Mouse (Mus musculus) megakaryocyte, adult 5-6 weeks (primary cell): ENCODE measurements around the gene 2310022B05Rik. TPM values are rescaled to one million over a fixed set of nuclear protein-coding genes. Genes with fewer than 3 reads are reported as not detected.

ENCODE experiments used
- ATAC-seq: 2 replicates; pipeline ENCODE4 v1.8.0; 2016; ENCODE audit warnings: mild to moderate bottlenecking, inconsistent platforms; ENCODE audit not compliant: poor library complexity, severe bottlenecking
- total RNA-seq, 2 experiments: library from RNA; stranded (forward) in 1 of 2; stranded (reverse) in 1 of 2; fragments of 153-499, 151-499 nt in 1 of 2; fragments of 221-1000, 200-1000 nt in 1 of 2; gene quantifications; 2 replicates each; pipeline versions ENCODE4 v1.2.3 to v1.2.4; 2015 to 2017

2310022B05Rik gene
- total RNA-seq (2015) (6.2 and 7.5 TPM in 2 replicates), total RNA-seq (2017) (1.6 and 2.1 TPM in 2 replicates)

DNA sequence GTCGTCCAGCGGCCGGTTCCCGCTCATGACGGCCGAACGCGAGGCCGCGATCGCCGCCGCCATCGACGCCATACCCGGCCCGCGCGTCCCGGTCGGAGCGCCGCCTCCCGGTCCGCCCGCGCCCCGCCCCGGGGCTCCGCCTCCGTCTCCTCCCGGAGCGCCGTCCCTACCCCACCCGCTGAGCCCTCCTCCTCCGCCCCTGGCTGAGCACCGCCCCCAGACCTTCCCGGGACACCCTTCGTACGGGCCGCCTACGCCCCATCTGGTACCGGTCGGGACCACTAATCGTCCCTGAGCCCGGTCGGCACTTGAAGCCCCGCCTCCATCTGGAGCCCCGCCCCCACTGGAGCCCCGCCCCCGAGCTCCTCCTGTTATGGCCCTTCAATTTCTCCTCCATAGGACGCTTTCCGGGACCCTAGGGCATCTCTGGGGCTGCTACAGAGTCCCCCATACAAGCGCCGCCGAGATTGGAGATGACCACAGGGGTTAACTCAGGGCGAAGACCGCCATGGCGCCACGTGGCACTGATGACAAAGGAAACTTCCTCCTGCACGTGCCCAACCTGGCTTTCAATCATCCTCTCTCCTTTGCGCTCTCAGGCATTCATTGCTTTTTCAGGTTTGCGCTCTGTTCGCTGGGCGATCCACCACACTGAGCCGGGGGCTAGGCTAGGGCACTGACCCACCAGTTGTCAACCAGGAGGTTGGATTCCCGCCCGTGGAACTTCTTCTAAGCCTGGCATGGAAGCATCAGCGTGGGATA lies at the start of gene 2310022B05Rik:
Gene 2310022B05Rik, minus strand, starts transcription at position 258 of the 762 bp plus-strand sequence.
- peak; percentile 75 for ATAC-seq

DNA sequence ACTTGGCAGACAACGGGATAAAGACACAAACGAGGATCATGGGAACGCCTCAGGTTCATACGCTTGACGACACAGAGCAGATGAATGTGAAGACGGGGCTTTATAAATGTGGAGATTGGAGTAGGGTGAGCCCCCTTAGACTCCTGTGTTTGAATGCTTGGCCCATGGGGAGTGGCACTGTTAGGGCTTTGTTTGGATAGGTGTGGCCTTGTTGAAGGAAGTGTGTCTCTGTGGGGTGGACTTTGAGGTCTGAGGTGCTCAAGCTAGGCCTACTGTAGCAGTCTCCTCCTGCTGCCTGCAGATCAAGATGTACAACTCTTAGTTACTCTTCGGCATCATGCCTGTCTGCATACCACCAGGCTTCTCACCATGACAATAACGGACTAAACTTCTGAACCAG lies 42.7 kb upstream of the 2310022B05Rik start:
- no peak for ATAC-seq

DNA sequence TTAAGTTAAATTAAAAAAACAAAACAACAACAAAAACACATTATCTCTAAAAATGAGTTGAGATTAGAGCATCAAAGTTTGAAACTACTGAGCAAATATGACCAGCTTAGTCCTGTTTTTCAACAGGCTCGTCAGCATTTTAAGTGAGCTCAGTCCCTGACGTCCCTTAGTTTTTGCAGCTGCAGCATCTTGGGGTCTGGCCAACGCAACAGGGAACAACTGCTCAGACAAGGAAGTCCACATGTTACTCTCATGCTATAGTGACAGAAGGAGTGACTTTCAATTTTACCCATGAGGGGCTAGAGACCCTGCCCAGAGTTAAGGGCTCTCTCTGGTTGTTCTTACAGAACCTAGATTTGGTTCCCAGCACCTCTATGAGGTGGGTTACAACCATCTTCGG lies 41.2 kb upstream of the 2310022B05Rik start:
- no peak for ATAC-seq

DNA sequence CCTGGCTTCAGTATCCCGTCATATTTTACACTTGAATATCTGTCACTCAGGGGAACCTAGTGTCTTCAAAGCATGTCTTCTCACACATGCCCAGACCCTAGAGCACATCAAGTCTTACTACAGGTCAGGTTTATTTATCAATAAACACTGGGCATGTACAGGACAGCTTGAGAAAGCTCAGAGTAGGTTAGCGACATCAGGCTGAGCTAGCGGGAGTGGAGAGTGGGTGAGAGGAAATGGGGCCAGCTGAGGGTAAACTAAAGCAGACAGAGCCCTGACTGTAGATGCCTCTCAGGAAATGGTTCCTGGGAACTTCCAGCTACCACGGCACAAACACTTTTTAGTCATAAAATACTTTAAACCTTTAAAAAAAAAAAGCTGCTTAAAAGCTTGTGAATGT lies 40.4 kb upstream of the 2310022B05Rik start:
- ATAC-seq, result no peak

DNA sequence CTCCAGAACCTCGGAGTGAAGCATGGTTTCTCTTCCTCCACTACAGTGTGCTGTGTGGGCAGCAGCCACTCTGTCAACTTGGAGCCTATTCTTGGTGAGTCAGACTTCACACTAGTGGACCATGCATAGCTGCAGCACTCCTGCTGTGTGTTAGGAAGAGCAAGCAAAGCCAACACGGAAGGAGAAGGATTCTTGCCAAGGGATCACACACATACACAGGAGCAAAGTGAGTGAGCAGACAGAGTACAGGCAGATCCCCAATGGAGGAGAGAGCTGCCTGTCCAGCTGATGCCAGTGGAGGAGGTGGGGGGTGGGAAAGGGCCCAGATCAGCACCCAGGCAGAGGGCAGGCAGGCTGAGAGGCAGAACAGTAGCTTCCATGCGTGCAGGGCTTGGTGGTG lies 39.0 kb upstream of the 2310022B05Rik start:
- ATAC-seq, result no peak

DNA sequence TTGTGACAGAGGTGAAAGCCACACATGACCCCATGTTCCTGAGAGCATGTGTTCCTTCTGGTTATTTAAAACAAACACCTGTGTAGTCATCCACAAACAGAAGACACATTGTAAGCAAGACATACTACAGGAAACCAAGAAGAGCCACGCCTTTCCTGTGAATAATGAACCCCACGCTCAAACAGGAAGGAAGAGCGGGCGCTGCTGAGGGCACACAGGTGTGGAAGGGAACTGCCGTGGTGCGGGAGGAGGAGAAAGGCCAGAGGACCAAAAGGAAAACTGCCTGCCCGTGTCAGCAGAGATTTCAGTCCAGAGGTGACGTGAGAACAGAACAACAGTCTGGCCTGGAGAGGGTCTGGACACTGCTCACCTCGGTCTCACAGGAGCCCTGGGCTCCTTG lies 37.9 kb upstream of the 2310022B05Rik start:
- peak; percentile 92 for ATAC-seq

DNA sequence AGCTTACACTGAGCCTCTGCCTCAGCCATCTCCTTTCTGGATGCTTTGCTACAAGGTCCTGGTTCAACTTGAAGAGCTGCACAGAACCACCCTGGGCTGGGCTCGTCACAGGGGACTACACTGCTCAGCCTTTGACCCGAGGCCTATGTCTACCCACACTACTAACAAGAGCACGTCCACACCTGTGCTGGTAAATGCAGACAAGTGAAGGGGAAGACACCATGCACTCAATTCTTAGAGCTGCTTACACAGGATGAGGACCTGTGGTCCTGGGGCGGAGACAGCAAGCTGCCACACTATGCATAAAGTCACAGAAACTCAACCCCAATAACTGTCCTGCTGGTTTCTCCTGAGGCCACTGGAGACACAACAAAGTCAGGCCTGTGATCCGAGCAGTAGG lies 37.1 kb upstream of the 2310022B05Rik start:
- no peak for ATAC-seq

DNA sequence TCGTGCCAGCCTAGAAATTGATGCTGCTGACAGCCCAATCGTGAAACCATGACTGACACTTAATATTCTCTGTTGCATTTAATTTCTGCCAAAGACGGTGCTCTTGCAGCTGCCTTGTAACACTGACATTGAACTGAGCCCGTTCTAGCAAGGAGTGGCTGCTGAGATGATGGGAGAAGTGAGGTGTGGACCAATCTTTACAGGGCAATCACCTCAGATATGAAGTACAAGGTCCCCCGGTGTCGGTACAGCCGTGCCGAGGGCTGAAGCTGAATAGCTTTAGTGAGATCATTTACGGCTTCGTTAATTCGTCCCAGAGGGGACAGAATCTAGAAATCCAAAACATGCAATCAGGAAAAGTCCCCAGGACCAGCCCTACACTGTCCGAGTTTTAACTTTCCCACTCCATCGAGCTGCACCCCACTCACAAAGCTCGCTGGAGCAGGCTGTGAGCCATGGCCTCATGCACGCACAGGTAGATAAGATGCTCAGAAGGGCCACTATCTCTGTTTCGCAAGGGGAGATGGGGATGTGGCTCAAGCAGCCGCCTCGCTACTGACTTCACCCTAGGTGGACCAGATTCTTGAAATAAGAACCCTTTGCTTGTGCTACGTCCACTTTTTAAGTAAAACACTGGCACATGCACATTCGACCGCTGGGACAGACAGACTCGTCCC lies 32.4 kb upstream of the 2310022B05Rik start:
- ATAC-seq, result no peak

DNA sequence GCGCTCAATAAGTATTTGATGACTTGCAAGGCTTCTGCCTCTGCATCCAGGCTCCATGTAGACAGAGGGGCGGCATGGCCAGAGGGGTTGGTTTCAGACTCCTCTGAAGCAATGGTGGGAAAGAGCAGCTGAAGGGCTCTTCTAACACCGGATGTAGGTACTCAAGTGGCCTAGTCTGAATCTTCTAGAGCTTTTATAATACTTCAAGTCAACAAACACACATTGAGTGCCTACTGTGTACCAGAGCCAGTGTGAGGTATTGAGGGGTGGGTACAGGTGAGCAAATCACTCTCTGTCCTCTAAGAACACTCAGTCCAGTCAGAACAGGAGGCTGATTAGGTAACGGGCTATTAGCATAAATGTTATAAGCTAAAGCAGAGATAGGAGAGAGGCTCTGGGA lies 28.5 kb upstream of the 2310022B05Rik start:
- ATAC-seq, result no peak

DNA sequence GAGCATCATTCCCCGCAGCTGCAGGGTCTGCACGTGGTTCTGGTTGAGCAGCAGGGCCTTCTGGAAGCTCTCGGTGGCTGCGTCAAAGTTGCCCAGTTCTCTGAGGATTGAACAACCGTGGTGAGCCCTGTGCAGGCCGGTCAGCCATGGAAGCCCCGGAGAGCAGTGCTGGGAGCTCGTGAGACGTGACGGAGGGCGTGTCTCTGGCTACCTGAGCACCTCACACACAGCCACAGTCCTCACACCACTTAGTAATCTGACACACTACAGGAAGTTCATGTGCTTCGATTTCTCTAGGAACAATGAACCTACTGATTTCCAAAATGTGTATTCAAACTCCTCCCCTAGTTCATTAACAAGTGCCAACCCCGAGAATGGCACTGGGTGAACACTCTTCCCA lies 25.7 kb upstream of the 2310022B05Rik start:
- no peak for ATAC-seq

DNA sequence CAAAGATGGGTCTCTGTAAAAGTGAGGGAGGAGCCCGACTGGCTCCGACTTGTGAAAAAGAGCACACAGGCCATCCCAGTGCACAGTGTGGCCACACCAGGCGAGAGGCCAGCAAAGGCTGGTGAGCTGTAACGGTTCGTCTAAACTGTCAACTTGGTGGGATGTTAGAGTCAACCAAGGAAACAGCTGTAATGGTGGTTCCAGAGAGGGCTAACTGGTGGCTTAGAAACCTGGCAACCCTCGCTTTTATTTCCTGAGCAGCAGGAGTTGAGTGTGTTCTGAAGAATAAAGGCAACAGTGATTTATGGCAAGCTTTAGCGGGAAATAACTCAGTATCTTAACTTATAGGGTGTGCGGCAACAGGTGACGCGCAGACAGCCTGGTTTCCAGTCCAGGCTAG lies 19.0 kb upstream of the 2310022B05Rik start:
- no peak for ATAC-seq

DNA sequence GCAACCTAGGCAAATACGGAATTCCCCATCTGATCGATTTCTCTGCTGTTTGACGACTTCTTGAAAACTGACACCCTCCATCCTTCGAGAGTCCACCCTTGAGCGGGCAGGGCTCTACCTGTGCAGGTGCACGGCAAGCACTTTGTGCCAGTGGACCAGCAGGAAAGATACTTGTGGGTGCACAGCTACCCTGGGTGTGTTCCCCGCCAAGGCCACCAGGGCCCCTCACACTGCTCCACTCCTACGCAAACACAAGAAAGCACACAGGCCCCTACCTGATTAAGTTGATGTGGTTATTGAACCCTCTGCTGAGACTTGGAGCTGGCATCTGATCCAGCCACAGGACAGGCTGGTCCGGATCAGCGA lies 18.6 kb upstream of the 2310022B05Rik start:
- no peak for ATAC-seq

DNA sequence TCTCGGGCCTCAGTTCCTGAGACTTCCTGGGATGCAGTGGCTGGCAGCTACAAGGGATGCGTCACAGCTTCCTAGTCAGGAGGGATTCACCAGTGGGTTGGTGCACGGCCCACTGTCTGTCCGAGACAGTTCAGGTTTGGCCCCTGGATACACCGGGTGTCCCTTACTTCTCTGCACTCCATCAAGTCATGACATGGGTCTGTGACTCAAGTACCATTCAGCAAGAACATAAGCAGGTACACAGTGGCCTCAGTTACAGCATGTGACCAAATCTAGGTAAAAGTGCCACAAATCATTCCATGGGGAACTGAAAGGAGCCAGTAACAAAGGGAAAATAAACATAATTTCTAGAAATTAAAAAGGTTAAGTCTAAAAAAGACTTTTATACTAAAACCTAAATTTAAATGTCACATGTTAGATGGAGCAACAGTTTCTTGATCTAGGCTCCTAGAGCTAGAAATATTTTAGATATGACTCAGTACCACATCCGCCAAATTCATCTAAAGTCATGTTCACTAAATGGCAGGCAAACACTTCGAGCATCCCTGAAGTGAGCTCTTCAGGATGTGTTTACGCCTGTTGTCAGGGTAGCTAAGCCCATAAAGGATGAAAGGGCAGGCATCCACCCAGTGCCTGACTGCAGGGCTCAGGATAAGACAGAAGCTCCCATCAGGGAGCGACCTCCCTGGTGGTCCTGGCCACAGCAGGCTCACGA lies 18.1 kb upstream of the 2310022B05Rik start:
- no peak for ATAC-seq

DNA sequence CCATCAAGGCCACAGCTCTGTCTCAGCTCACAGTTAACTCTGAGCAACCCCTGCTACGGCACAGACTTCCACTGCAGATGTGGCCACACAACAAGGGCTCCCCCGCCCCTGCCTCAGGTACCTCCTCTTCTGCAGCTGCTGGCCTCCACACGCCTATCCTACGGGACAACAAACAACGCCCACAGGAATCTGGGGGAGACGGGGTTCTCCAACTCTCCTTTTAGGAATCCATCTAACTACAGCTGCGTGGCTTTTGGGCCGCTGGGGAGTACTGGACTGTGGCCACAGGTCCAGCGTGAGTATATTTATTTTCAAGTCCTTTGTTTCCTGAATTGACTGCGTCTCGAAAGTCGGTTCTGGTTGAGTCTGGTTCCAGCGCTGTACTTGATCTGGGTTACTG lies 15.1 kb upstream of the 2310022B05Rik start:
- no peak for ATAC-seq

DNA sequence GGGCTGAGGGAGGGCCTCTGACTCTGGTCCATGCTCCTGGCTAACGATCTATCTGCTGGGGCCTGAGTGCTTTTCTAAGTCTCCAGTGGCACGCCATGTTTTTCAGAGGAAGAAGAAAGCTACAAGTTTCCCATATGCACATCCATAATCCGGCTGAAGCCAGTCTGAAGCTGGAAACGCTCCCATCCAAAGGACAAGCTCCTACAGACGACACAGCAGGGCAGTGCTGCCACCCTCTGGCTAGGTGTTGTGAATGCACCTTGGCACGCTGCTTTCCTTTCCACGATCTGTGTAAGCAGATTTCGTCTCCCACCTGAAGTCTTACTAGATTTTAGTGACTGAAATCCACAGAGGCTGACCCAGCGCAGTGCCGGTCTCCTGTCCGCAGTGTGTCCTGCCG lies 14.3 kb upstream of the 2310022B05Rik start:
- ATAC-seq, result peak; percentile 81

DNA sequence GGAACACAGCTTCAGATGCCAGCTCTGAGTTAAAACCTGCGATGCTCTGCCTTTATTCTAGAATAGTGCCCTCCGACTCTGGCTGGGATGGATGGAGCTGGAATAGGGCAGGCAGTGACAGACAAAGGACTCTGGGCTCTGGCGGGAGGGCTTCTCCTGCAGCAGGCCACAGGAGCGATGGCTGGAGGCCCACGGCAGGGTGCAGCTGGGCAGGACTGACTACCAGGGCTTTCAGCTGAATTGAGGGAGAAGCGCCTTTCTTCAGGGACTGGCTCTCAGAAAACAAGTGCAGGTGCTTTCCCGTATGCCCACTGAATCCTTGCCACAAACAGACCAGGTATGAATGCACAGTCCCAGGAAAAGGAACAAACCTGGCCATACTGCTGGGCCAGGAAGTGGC lies 13.9 kb upstream of the 2310022B05Rik start:
- no peak for ATAC-seq

DNA sequence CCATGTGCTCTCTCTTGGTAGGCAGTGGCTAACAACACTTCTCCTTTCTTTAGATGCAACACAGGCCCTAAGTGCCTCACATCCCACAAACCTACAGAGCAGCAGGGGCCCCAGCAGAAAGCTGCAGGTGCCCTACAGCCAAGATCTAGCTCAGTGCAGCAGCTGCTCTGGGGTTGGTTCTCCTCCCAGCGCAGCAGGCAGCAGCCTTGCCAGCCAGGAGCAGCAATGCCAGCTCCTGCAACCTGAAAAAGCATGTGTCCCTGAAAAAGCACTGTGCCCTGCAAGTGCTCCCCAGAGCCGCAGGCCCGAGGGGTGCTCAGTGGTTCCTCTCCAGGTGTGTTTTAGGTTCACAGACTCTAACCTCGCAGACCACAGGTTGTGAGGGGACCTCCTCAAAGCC lies 13.5 kb upstream of the 2310022B05Rik start:
- ATAC-seq, result no peak

DNA sequence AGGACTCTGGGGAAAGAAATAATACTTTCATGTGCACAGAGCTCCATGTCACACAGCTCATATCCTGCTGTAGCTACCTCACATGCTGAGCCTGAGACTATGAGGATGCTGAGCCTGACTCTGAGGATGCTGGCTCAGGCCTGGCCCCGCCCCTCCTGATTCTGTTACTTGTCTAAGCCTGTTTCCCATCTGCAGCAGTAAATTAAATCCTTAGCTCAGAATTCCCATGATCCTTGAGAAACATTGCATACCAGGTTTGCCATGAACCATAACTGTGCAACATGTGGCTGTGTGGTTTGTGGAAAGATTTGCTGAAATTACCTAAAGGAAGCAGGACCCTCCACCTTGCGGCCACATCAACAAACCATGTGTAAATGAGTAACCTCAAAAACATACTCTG lies 9.2 kb upstream of the 2310022B05Rik start:
- no peak for ATAC-seq

DNA sequence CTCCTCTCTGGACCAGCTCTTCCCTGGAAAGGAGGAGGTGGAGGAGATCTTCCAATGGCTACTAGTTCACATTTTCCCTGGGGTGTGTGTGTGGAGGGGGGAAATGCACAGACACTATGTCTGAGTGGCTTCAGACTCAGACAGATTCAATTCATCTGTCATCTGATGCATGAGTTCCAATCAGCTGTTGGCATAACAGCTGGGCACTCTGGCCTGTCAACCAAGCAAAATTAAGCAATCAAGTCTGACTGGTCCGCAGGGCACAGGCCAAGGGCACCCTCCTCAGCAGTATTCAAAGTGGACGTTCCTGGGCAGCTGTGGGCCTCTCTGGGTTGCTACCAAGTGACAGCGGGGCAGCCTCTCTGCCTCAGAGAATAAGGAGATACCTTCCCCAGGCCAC lies 5.6 kb upstream of the 2310022B05Rik start:
- ATAC-seq, result no peak

DNA sequence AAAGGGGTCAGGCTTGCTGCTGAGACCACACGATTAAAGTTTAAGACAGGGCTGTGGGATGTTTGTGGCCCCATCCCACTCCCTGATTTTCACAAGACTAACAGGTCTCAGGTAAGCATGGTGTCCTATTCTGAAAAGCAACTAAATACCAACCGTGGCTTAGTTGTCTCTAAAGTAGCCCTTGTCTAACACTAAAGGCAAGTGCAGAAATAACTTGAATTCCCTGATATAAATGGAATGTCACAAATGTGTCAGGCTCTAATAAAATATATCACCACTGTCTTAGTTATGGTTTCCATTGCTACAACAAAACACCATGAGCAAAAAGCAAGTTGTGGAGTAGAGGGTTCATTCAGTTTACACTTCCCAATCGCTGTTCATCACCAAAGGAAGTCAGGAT lies 1.2 kb upstream of the 2310022B05Rik start:
- ATAC-seq, result no peak

DNA sequence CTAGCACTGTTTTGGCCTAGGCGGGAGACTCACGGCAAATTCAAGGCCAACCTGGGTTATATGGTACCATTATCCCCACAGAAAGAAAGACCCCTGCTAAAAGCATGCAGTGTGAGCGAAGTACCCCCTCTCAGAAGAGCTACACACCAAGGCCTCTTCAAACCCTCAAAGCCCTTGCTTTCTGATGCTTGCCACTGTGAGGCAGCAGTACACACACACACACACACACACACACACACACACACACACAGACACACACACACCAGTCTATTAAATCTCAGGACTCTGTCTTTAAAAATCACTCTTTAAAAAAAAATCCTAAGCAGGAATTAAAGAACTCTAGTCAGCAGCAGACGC lies 683 bp upstream of the 2310022B05Rik start:
- no peak for ATAC-seq
